Mouse (Mus musculus): Measurements from ENCODE around the gene Zfp729a. TPM values are rescaled to one million over a fixed set of nuclear protein-coding genes. Genes with fewer than 3 reads are reported as not detected.

Zfp729a gene
- total and polyA plus RNA-seq, 3 experiments, result 0.39 to 4.1 (median 2.9) TPM

- WGBS, result 58% methylated on average over 3 of the region's 3 CpGs
- H3K4me3 ChIP-seq, result no peak overlapping the region
These were observed 14.9 kb upstream of the Zfp729a start for GRCm38 (mm10) chr13:67652496-67652895.

GRCm38 (mm10) chr13:67610108-67610507 lies 27.5 kb downstream of the Zfp729a start:
- 57% methylated on average over 4 of the region's 4 CpGs for WGBS
- no peak for DNase-seq
- Histone ChIP-seq H3K79me2 (replicated peaks; ENCODE audit: control insufficient read depth, insufficient read depth, low read length) (no peaks in the 10 kb centered on the region), H3K36me3 (ENCODE audit: control insufficient read depth, insufficient read depth, low read length) (no peaks in the 10 kb centered on the region), H3K4me3 (peak overlapping the region; percentile 77; the same call in 1 of the 2 replicates), H3K27me3 (ENCODE audit: control insufficient read depth, insufficient read depth, low read length) (no peaks in the 10 kb centered on the region), H3K27ac (no peak overlapping the region), H3K4me1 (ENCODE audit: control insufficient read depth, insufficient read depth, low read length) (peaks cover 1% of the 10 kb centered on the region; the same call in 1 of the 2 replicates), H3K9ac (ENCODE audit: low read depth, low read length) (no peak overlapping the region)
- intact Hi-C loops (cut with DNase I), result loop anchor here (10.0 kb wide), 1 partner anchor 205 kb away; the partner anchor contains the start of gene Zfp273
- TF ChIP-seq POLR2A (IDR thresholded peaks at IDR 0.05; ENCODE audit: insufficient read depth, low read depth, low read length) (no peak), EP300 (IDR thresholded peaks at IDR 0.05; ENCODE audit: insufficient read depth, low read depth, low read length) (no peak), CTCF (IDR thresholded peaks at IDR 0.05) (no peak)

More at GRCm38 (mm10) chr13:67652496-67652895, 14.9 kb upstream of the Zfp729a start:
- Histone ChIP-seq H3K36me3 (ENCODE audit: control insufficient read depth, insufficient read depth, low read length) (no peaks in the 10 kb centered on the region), H3K4me1 (ENCODE audit: control insufficient read depth, insufficient read depth, low read length) (no peaks in the 10 kb centered on the region), H3K27me3 (ENCODE audit: control insufficient read depth, insufficient read depth, low read length) (no peaks in the 10 kb centered on the region), H3K27ac (no peak overlapping the region), H3K79me2 (replicated peaks; ENCODE audit: control insufficient read depth, insufficient read depth, low read length) (no peaks in the 10 kb centered on the region), H3K9ac (ENCODE audit: low read depth, low read length) (no peak overlapping the region)
- TF ChIP-seq CTCF (IDR thresholded peaks at IDR 0.05) (no peak), POLR2A (IDR thresholded peaks at IDR 0.05; ENCODE audit: insufficient read depth, low read depth, low read length) (no peak), EP300 (IDR thresholded peaks at IDR 0.05; ENCODE audit: insufficient read depth, low read depth, low read length) (no peak)
- no peak for DNase-seq
- intact Hi-C loops (cut with DNase I), result no loop called here

DNA sequence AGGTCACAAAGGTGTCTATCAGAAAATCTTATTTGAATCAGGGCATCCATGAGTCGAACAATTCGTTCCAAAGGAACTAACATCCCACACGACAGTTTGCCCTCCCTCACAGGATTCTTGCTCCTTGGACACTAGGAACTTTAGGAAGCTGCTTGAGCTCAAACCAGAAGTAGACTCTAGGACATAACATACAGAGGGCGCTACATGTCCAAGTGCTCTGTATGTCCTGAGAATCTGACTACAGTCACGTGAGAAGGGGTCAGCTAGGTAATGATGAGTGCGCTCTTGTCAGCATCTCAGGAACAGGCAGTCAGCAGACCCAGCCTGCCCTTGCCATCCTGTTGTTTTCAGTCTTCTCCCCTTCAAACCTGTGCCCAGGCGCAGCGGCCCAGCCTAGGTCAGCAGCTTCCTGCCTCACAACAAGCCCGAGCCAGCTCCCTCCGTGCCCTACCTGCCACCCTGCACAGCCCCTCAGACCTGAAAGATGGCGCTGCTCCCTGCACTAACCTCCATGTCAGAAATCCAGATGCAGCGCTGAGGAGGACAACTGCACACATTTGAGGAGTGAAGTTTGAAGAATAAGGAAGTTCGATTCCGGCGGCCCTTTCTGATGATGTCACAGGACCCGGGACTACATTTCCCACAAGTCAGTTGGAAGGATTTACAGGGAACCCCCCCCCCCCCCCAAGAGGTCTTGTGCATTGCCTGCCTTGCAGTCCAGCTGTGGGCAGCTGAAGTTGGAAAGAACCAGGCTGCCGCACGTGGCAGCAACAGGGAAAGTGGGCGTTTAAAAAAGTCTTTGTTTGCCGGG lies 28.3 kb downstream of the Zfp729a start, which contains the start of gene Zfp729b:
Gene Zfp729b (minus strand): TSS at position 642 of the 811 bp plus-strand sequence.
- Histone ChIP-seq H3K4me1 (ENCODE audit: control insufficient read depth, insufficient read depth, low read length) (peaks cover 1% of the 10 kb centered on the region; the same call in 1 of the 2 replicates), H3K27ac (peak within 1 kb of the TSS; percentile 59), H3K9ac (ENCODE audit: low read depth, low read length) (peak within 1 kb of the TSS; percentile 95), H3K79me2 (replicated peaks; ENCODE audit: control insufficient read depth, insufficient read depth, low read length) (no peaks in the 10 kb centered on the region), H3K4me3 (peak within 1 kb of the TSS; percentile 77), H3K36me3 (ENCODE audit: control insufficient read depth, insufficient read depth, low read length) (no peaks in the 10 kb centered on the region), H3K27me3 (ENCODE audit: control insufficient read depth, insufficient read depth, low read length) (no peaks in the 10 kb centered on the region)
- TF ChIP-seq CTCF (IDR thresholded peaks at IDR 0.05) (peak; percentile 46), POLR2A (IDR thresholded peaks at IDR 0.05; ENCODE audit: insufficient read depth, low read depth, low read length) (no peak), EP300 (IDR thresholded peaks at IDR 0.05; ENCODE audit: insufficient read depth, low read depth, low read length) (no peak)
- peak; percentile 90 to 94 for DNase-seq
- 1% methylated on average over 20 of the region's 20 CpGs for WGBS
- intact Hi-C loops (cut with DNase I), result loop anchor here (2.0 kb wide), 3 partner anchors 28 to 116 kb away; partner anchors contain the start of genes Gm49345 and Zfp729a

GRCm38 (mm10) chr13:67572591-67573189 lies 64.9 kb downstream of the Zfp729a start:
- WGBS, result 56% methylated on average over 5 of the region's 5 CpGs
- intact Hi-C loops (cut with DNase I), result no loop called here

More at GRCm38 (mm10) chr13:67572591-67573189, 64.9 kb downstream of the Zfp729a start:
- TF ChIP-seq EP300 (IDR thresholded peaks at IDR 0.05; ENCODE audit: insufficient read depth, low read depth, low read length) (no peak), CTCF (IDR thresholded peaks at IDR 0.05) (no peak)
- Histone ChIP-seq H3K9ac (ENCODE audit: low read depth, low read length) (no peak overlapping the region), H3K79me2 (replicated peaks; ENCODE audit: control insufficient read depth, insufficient read depth, low read length) (no peaks in the 10 kb centered on the region), H3K27me3 (ENCODE audit: control insufficient read depth, insufficient read depth, low read length) (no peaks in the 10 kb centered on the region), H3K4me1 (ENCODE audit: control insufficient read depth, insufficient read depth, low read length) (no peaks in the 10 kb centered on the region), H3K27ac (no peak overlapping the region), H3K4me3 (no peak overlapping the region), H3K36me3 (ENCODE audit: control insufficient read depth, insufficient read depth, low read length) (no peaks in the 10 kb centered on the region)
- no peak for DNase-seq

Other genes with a start within 250 kb of the Zfp729a start
- 1 to 10 TPM; 1.4 to 2.1 TPM for gene Zfp429, start 238.0 kb downstream of the Zfp729a start, total RNA-seq (2021)
- 0.66 and 3.4 TPM in 2 replicates for gene Zfp429, start 238.0 kb downstream of the Zfp729a start, polyA plus RNA-seq (2012; rRNA removed)
- under 1 TPM; 0.13 to 0.52 TPM for gene Zfp459, start 216.4 kb downstream of the Zfp729a start, total RNA-seq (2021)
- gene Zfp459, start 216.4 kb downstream of the Zfp729a start, polyA plus RNA-seq (2012; rRNA removed), result 0.12 and 0.14 TPM in 2 replicates
- gene Zfp874a, start 186.2 kb downstream of the Zfp729a start, total RNA-seq (2021), result 1 to 10 TPM; 8.0 to 9.8 TPM
- 1.9 and 5.3 TPM in 2 replicates for gene Zfp874a, start 186.2 kb downstream of the Zfp729a start, polyA plus RNA-seq (2012; rRNA removed)
- 10 to 100 TPM; 16.7 to 17.4 TPM for gene Zfp874b, start 153.5 kb downstream of the Zfp729a start, total RNA-seq (2021)
- 2.5 and 7.9 TPM in 2 replicates for gene Zfp874b, start 153.5 kb downstream of the Zfp729a start, polyA plus RNA-seq (2012; rRNA removed)
- 1 to 10 TPM; 3.7 to 4.4 TPM for gene Zfp58, start 137.2 kb downstream of the Zfp729a start, total RNA-seq (2021)
- 0.80 and 1.8 TPM in 2 replicates for gene Zfp58, start 137.2 kb downstream of the Zfp729a start, polyA plus RNA-seq (2012; rRNA removed)
- gene Gm26965, start 111.6 kb downstream of the Zfp729a start, total RNA-seq (2021), result not detected
- gene Gm26965, start 111.6 kb downstream of the Zfp729a start, polyA plus RNA-seq (2012; rRNA removed), result not detected in 2 replicates
- 1 to 10 TPM; 8.4 to 8.6 TPM for gene Zfp87, start 111.6 kb downstream of the Zfp729a start, total RNA-seq (2021)
- gene Zfp87, start 111.6 kb downstream of the Zfp729a start, polyA plus RNA-seq (2012; rRNA removed), result 9.2 and 18.7 TPM in 2 replicates
- gene Zfp748, start 84.0 kb downstream of the Zfp729a start, total RNA-seq (2021), result 1 to 10 TPM; 3.0 to 3.6 TPM
- gene Zfp748, start 84.0 kb downstream of the Zfp729a start, polyA plus RNA-seq (2012; rRNA removed), result 1.6 TPM in 2 replicates
- gene Zfp729b, start 28.1 kb downstream of the Zfp729a start, total RNA-seq (2021), result 1 to 10 TPM; 3.5 to 3.9 TPM
- 0.49 and 0.91 TPM in 2 replicates for gene Zfp729b, start 28.1 kb downstream of the Zfp729a start, polyA plus RNA-seq (2012; rRNA removed)
- 1 to 10 TPM in 1 of 2 experiments, under 1 TPM in 1; 0.50 to 1.4 TPM for gene Gm49345, start within 50 bp of the Zfp729a start, total RNA-seq (2021)
- 0.32 TPM in 1 of 2 replicates, not detected in the other for gene Gm49345, start within 50 bp of the Zfp729a start, polyA plus RNA-seq (2012; rRNA removed)
- 1 to 10 TPM; 3.5 to 4.0 TPM for gene Zfp738, start 49.3 kb upstream of the Zfp729a start, total RNA-seq (2021)
- 1.7 and 4.0 TPM in 2 replicates for gene Zfp738, start 49.3 kb upstream of the Zfp729a start, polyA plus RNA-seq (2012; rRNA removed)
- 1 to 10 TPM; 5.2 to 6.4 TPM for gene Zfp65, start 91.4 kb upstream of the Zfp729a start, total RNA-seq (2021)
- gene Zfp65, start 91.4 kb upstream of the Zfp729a start, polyA plus RNA-seq (2012; rRNA removed), result 0.59 and 1.1 TPM in 2 replicates
- 1 to 10 TPM; 1.7 to 3.0 TPM for gene Zfp85, start 117.4 kb upstream of the Zfp729a start, total RNA-seq (2021)
- gene Zfp85, start 117.4 kb upstream of the Zfp729a start, polyA plus RNA-seq (2012; rRNA removed), result 0.66 and 1.4 TPM in 2 replicates
- 1 to 10 TPM in 1 of 2 experiments, under 1 TPM in 1; 0.84 to 1.1 TPM for gene Zfp493, start 141.9 kb upstream of the Zfp729a start, total RNA-seq (2021)
- 0.43 and 0.67 TPM in 2 replicates for gene Zfp493, start 141.9 kb upstream of the Zfp729a start, polyA plus RNA-seq (2012; rRNA removed)
- gene Zfp273, start 175.9 kb upstream of the Zfp729a start, total RNA-seq (2021), result 1 to 10 TPM; 1.5 to 1.6 TPM
- gene Zfp273, start 175.9 kb upstream of the Zfp729a start, polyA plus RNA-seq (2012; rRNA removed), result 0.37 and 1.4 TPM in 2 replicates
- 1 to 10 TPM in 1 of 2 experiments, under 1 TPM in 1; 0.73 to 1.2 TPM for gene Gm10037, start 193.3 kb upstream of the Zfp729a start, total RNA-seq (2021)
- 0.94 TPM in 1 of 2 replicates, not detected in the other for gene Gm10037, start 193.3 kb upstream of the Zfp729a start, polyA plus RNA-seq (2012; rRNA removed)
- gene BC048507, start 225.5 kb upstream of the Zfp729a start, total RNA-seq (2021), result not detected
- gene BC048507, start 225.5 kb upstream of the Zfp729a start, polyA plus RNA-seq (2012; rRNA removed), result not detected in 2 replicates

Data from heart, adult 2 months (tissue).